Mouse (Mus musculus) ES-E14 (cell line): ENCODE results near the gene Col3a1. TPM values are rescaled to one million over a fixed set of nuclear protein-coding genes. Genes with fewer than 3 reads are reported as not detected.

ENCODE experiments used
- DNase-seq: peaks from one replicate; pipeline ENCODE4 v3.0.0-alpha.2; 2013; ENCODE audit warnings: low read depth, low spot score
- H3K27ac ChIP-seq: 2 replicates; pipeline ENCODE4 v1.5.1; 2012; ENCODE audit warnings: low read depth, mild to moderate bottlenecking, low read length, moderate library complexity, mixed read lengths; ENCODE audit not compliant: poor library complexity, insufficient read depth, severe bottlenecking
- H3K36me3 ChIP-seq: 2 replicates; pipeline ENCODE4 v1.6.1; 2012; ENCODE audit warnings: mild to moderate bottlenecking, low read length, moderate library complexity, mixed read lengths; ENCODE audit not compliant: control insufficient read depth, poor library complexity, insufficient read depth, severe bottlenecking
- H3K4me1 ChIP-seq, 2 experiments: fragments of 150-350 bp in 1 of 2; sonication (generic) in 1 of 2; 2 replicates each; pipeline ENCODE4 v1.6.1; 2012; ENCODE audit warnings: low read length in 2 of 2, mild to moderate bottlenecking in 1 of 2, mixed read lengths in 1 of 2; ENCODE audit not compliant: control insufficient read depth in 2 of 2, insufficient read depth in 2 of 2, poor library complexity in 1 of 2
- H3K4me3 ChIP-seq, 2 experiments: fragments of 150-350 bp in 1 of 2; sonication (generic) in 1 of 2; 2 replicates each; pipeline ENCODE4 v1.5.1; 2012; ENCODE audit warnings: low read length in 2 of 2, low read depth in 1 of 2, mild to moderate bottlenecking in 1 of 2, mixed read lengths in 1 of 2; ENCODE audit not compliant: insufficient read depth in 1 of 2, poor library complexity in 1 of 2, severe bottlenecking in 1 of 2
- H3K9ac ChIP-seq: 2 replicates; pipeline ENCODE4 v1.6.1; 2012; ENCODE audit warnings: low read depth, mild to moderate bottlenecking, low read length, mixed read lengths; ENCODE audit not compliant: poor library complexity, insufficient read depth, severe bottlenecking
- H3K9me3 ChIP-seq: fragments of 150-350 bp; sonication (generic); 2 replicates; pipeline ENCODE4 v1.6.1; 2012; ENCODE audit warnings: low read depth, mild to moderate bottlenecking, low read length; ENCODE audit not compliant: control insufficient read depth, insufficient read depth
- CHD2 ChIP-seq: IDR thresholded peaks from 2 replicates; pipeline ENCODE4 v1.6.1; 2014; ENCODE audit warnings: mild to moderate bottlenecking, low read depth, low read length, inconsistent platforms
- HCFC1 ChIP-seq: IDR thresholded peaks from 2 replicates; pipeline ENCODE4 v1.6.1; 2012; ENCODE audit warnings: low read length, inconsistent platforms, borderline replicate concordance; ENCODE audit not compliant: insufficient read depth
- MAFK ChIP-seq: IDR thresholded peaks from 2 replicates; pipeline ENCODE4 v1.6.1; 2014; ENCODE audit warnings: mild to moderate bottlenecking, low read depth, low read length, inconsistent platforms; ENCODE audit not compliant: insufficient read depth
- ZC3H11A ChIP-seq: IDR thresholded peaks from 2 replicates; pipeline ENCODE4 v1.6.1; 2012; ENCODE audit warnings: low read depth, mild to moderate bottlenecking, inconsistent platforms, low read length, borderline replicate concordance
- ZNF384 ChIP-seq: IDR thresholded peaks from 2 replicates; pipeline ENCODE4 v1.6.1; 2012; ENCODE audit warnings: low read depth, low read length, inconsistent platforms
- in situ Hi-C, 2 experiments: fragments of 600-800 bp; cut with MboI; formaldehyde crosslinking; loops; one replicate each; pipeline ENCODE4 v1.15.1; 2025; ENCODE audit warnings: low sequenced_read_pairs in 2 of 2, inconsistent platforms in 1 of 2; ENCODE audit not compliant: unreplicated experiment in 2 of 2
- total RNA-seq: library from RNA; depleted of rRNA; stranded (reverse); fragments of 300-350 nt; gene quantifications from 2 replicates; pipeline ENCODE4 v1.2.3, GENCODE M21; 2012

Col3a1 gene
- total RNA-seq, 1 experiment = 46.2 TPM

GRCm38 (mm10) chr1:45299394-45300119 is 11.8 kb upstream of the Col3a1 start:
- no peak overlapping the region for H3K27ac ChIP-seq
- TF ChIP-seq CHD2 (no peak), MAFK (no peak), HCFC1 (no peak), ZNF384 (no peak), ZC3H11A (no peak)
- no peaks in the 10 kb centered on the region for H3K4me1 ChIP-seq
- no peak overlapping the region for H3K4me3 ChIP-seq
- no peak overlapping the region for H3K9ac ChIP-seq
- no peak for DNase-seq
- no peaks in the 10 kb centered on the region for H3K9me3 ChIP-seq
- no peaks in the 10 kb centered on the region for H3K36me3 ChIP-seq
- in situ Hi-C loops = loop anchor here in 1 of 2 experiments (25.0 kb wide), 1 partner anchor 537 kb away; no protein-coding TSS in a partner anchor

DNA sequence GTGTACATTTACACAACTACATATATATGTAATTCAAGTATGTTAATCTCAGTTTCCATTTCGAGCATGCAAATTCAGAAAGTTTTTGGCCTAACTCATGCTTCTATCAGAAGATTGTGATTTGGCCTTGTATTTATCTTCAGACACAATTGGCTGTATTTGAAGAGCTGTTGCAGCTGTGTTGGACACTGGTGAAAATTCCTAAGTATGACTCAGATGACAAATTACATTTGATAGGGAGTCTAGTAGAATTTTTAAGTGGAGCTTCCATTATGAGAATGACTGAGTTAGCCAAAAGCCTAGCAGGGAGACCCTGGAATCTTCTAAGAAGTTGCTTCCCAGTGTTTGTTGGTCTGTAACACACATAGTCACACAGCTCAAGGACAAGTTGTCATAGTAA is 7.1 kb upstream of the Col3a1 start:
- TF ChIP-seq ZNF384 (no peak), HCFC1 (no peak), MAFK (no peak), CHD2 (no peak), ZC3H11A (no peak)
- in situ Hi-C loops = loop anchor here in 1 of 2 experiments (25.0 kb wide), 1 partner anchor 542 kb away; no protein-coding TSS in a partner anchor
- H3K4me1 ChIP-seq = no peaks in the 10 kb centered on the region

DNA sequence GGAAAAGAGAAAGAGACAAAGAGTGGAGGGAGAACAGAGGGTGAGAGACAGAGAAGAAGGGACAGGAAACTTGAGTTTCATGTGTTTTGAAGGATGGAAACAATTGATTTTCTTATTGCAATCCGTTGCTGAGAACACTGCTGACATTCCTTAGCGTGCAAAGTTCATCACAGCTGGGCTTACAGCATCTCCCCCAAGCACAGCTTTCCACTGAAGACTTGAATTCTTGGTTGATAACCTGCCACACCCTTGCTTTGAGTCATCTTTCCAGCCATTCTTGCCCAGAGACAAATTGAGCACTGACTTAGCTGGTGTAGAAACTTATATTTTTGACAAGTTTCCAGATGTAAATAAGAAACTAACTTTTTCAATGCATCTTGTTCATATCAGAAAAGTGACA is 2.3 kb upstream of the Col3a1 start:
- in situ Hi-C loops = loop anchor here in 1 of 2 experiments (25.0 kb wide), 1 partner anchor 547 kb away; no protein-coding TSS in a partner anchor
- Histone ChIP-seq H3K9ac (no peak overlapping the region), H3K4me1 (no peaks in the 10 kb centered on the region), H3K36me3 (no peaks in the 10 kb centered on the region), H3K4me3 (no peak overlapping the region), H3K27ac (no peak overlapping the region), H3K9me3 (no peaks in the 10 kb centered on the region)
- DNase-seq = no peak
- TF ChIP-seq ZC3H11A (no peak), CHD2 (no peak)

More for the DNA sequence above, 7.1 kb upstream of the Col3a1 start:
- DNase-seq = no peak
- Histone ChIP-seq H3K9ac (no peak overlapping the region), H3K27ac (no peak overlapping the region), H3K9me3 (no peaks in the 10 kb centered on the region), H3K4me3 (no peak overlapping the region), H3K36me3 (no peaks in the 10 kb centered on the region)

- no peak overlapping the region for H3K4me3 ChIP-seq
- DNase-seq = no peak
- in situ Hi-C loops = loop anchor here in 1 of 2 experiments (25.0 kb wide), 1 partner anchor 550 kb away; no protein-coding TSS in a partner anchor
- H3K9me3 ChIP-seq = no peaks in the 10 kb centered on the region
- no peaks in the 10 kb centered on the region for H3K4me1 ChIP-seq
- no peak for TF ChIP-seq HCFC1
- TF ChIP-seq MAFK = no peak
- TF ChIP-seq CHD2 = no peak
- no peak for TF ChIP-seq ZNF384
- no peak for TF ChIP-seq ZC3H11A
- H3K27ac ChIP-seq = no peak overlapping the region
- no peak overlapping the region for H3K9ac ChIP-seq
- no peaks in the 10 kb centered on the region for H3K36me3 ChIP-seq
Observed at GRCm38 (mm10) chr1:45311962-45312361, 624 bp downstream of the Col3a1 start.

DNA sequence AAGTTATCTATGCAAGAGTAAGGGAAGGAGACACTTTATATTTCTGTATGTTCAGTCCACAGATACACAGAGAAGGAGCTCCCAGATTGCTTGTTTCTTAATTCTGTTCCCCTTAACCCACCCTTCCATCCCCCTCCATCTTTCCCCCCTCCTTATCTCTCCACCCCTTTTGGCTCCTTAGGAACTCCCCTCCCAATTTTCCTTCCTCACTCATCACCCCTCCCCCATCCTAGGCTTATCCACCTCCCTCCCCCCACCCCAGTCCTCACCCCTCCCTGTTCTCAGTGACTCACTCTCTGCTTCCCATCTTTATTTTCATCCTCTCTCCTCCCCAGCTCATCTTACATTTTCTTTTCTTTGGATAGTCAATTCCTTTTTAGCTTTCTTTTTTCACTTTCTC is 1.5 kb downstream of the Col3a1 start:
- in situ Hi-C loops = loop anchor here in 1 of 2 experiments (25.0 kb wide), 1 partner anchor 551 kb away; no protein-coding TSS in a partner anchor
- no peak for DNase-seq
- Histone ChIP-seq H3K4me1 (no peaks in the 10 kb centered on the region), H3K36me3 (no peaks in the 10 kb centered on the region), H3K4me3 (no peak overlapping the region), H3K9me3 (no peaks in the 10 kb centered on the region), H3K27ac (no peak overlapping the region), H3K9ac (no peak overlapping the region)
- TF ChIP-seq CHD2 (no peak), HCFC1 (no peak)
